Mouse (Mus musculus): ENCODE measurements around the gene Dmpk.

DNA sequence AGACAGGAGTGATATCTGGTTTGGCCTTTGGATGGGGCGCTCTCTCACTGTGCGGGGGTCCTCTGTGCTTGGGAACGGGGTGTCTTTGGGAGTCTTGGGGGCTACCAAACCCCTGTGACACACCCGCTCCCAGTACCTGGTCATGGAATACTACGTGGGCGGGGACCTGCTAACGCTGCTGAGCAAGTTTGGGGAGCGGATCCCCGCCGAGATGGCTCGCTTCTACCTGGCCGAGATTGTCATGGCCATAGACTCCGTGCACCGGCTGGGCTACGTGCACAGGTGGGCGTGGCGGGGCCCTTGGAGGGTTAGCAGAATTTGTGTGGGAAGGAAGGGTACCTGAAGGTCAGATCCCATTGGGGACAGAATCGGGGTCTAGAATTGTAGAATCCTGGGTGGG, 3.1 kb downstream of the Dmpk start:
- TF ChIP-seq CTCF (IDR thresholded peaks at IDR 0.05; ENCODE audit: borderline replicate concordance, insufficient read depth, low read length) (no peak), POLR2A (IDR thresholded peaks at IDR 0.05; ENCODE audit: low read depth, low read length) (no peak)

Measured in embryonic fibroblast, embryonic 13.5 days (primary cell).